Mouse (Mus musculus): ENCODE results near the gene Osbpl7.
A peak's percentile ranks its signal among the peaks of the same experiment; 100 is the strongest.

Gene Osbpl7

DNA sequence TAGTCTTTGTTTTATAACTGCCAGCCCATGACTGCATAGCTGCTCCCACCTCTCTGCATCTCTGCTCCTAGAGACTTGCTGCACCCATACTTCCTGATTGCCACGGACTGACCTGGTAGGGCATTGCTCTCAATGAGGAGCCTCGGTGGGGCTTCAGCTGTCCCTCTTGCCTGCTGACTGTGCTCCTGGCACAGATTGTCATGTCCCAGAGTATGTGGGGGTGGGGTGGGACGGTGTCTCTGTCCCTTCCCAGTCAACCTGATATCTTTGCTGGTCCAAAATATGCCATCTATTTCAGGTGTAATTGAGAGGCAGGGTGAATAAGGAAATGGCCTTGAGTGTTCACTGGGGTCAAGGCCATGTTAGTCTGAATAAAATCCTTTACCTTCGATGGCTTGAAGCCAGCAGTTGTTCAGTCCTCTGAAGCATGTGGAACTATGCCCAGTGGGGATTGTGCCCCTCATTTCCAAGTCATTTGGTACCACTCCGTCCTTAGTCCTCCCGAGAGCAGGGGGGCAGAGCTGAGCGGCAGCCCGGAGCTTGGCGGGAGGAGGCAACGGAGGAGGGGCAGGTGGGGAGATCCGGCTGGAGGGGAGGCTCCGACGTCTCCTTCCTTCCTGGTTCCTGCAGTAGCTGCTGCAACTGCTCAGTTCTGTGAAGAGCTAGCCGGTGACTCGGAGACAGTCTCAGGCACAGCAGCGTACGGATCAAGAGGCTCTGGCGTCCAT lies at the start of gene Osbpl7:
Osbpl7 (plus strand) TSS at position 413 of the 728 bp plus-strand sequence.
- DNase-seq (ENCODE audit: low read depth, low spot score) = peak; percentile 83

DNA sequence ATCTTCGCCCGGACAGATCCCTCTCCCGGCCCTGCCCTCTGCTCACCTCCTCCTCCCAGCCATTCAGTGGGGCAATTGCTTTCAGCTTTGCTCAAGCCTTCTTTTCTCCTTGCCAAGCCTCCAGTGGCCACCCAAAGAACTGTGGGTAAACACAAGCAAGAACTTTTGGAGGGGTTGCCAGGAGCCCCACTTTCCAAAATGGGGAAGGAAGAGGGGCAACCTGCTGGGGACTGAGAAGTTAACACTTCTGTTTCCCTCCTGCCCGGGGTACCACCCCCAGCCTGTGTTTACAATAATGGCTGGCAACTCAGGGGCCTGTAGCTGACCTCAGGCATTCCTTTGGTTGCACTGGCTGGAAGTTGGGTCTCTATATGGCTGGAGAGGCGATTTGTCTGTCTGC lies 47.3 kb upstream of the Osbpl7 start:
- DNase-seq (ENCODE audit: low read depth, low spot score) = no peak

DNA sequence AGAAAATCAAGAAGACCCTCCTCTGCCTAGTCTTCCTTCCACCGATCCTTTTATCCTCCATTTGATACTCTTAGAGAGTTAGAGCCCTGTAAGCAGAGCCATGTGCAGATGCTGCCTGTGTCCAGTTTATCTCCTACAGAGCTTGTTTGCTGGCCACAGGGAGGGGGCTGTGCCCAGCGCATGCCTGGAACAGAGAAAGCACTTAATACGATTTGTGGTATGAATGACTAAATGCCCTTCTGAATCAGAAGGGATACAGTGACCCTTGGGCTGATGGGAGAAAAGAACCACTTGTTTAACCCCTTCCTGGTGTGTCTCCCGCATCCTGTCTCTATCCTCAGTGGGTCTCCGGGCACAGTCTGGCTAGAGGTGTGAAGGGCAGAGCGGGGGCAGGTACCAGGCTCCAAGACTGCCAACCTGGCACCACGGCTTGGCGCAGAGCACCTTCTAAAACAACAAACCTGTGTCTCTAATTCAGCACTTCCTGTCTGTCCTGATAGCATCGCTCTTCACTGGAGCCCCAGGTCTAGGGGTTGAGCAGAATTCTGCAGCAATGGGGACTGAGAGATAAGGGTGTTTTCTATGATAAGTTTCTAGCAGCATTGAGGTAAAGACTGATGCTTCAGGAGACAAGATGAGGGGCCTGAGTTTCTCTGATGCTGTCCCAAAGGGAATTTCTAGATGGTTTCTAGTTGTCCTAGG lies 43.2 kb upstream of the Osbpl7 start:
- DNase-seq (ENCODE audit: low read depth, low spot score) = peak; percentile 74

DNA sequence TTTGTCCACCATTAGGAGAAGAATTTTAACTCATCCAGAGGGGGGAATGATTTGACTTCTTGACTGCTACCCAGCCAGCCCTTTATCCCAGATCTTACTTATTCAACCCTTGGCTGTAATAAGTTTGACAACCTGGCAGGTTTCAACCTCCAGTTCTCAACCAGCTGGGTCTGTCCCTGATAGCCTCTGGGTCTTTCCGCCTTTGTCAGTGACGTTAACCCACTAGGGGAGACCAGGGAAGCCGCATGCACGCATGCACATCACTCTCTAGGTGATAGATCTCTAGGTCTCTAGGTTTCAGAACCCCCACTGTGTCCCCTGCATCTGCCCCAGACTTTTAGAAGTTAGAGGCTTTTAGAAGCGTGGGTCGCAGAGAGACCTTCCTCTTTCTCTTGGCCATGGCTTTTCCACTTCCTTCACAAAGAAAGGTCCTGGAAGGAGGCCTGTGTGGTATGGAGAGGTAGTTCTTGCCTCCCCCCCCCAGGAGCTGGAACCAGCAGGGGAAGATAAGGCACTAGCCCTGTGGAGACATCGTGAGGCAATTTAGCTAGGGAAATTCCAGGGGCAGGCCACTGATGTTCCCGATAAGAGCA lies 41.1 kb upstream of the Osbpl7 start:
- DNase-seq (ENCODE audit: low read depth, low spot score) = no peak

DNA sequence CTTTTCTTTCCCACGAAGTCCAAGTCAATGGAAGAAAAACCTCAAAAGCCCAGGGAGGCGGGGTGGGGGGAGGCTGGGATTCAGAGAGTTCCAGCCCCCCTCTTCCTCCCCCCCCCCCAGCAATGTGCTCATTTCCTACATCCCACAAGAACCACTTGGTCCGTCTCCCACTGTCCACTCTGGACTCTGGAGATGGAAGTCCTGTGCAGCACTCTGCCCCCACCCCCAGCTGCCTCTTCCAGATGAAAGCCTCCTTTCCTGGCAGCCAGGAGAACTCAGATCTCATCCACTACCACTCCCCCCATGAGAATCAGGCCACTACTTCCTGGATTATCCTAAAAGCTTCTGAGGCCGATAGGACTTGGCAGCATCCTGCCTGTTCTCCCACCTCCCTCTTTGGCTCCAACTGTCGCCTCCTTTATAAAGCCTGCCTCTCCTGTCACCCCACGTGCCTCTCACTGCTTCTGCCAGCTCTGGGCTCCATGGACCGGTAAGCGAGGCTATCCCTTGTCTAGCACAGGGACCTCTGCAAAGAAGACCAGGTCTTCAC lies 37.2 kb upstream of the Osbpl7 start, which contains the start of gene Sp6:
Sp6 (plus strand) TSS at position 274 of the 550 bp plus-strand sequence.
- no peak for DNase-seq (ENCODE audit: low read depth, low spot score)

DNA sequence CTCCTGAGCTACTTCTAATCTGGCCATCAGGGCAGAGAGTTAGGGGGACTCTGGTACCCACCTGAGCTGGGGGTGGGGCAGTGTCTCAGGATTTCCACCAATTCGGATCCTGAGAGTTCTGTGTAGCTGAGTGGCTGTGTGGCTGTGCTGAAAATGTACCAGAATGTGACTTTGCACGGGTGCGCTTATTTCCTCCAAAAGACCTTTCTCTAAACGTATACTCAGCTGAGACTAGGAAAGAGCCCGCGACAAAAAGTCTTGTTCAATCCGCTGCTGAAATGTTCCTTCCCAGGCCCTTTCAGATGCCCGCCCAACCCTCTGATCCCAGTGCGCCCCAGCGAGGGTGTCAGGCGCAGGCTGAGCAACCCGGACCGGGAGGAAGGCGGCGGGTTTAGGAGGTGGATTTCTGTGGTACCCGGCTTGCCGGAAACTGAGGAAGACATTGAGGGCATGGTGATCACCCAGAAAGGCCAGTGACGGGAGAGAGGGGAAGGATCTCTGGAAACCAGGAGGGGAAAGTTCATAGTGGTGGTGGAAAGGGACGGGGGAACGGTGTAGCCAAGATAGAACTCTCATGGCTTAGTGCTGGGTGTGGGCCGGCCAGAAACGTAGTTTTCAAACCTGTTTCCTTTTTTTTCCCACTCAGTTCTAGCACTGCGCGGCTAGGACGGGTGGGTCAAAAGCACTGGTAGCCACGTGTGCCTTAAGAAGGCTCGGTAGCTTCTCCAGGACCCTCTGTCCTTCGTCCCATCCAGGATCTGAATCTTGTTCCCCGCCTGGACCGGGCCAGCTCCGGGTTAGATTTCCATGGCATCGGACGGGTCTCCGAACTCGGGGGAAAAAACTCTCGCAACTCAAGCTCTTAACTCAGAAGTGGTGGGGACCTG lies 32.5 kb upstream of the Osbpl7 start:
- DNase-seq (ENCODE audit: low read depth, low spot score) = peak; percentile 36

DNA sequence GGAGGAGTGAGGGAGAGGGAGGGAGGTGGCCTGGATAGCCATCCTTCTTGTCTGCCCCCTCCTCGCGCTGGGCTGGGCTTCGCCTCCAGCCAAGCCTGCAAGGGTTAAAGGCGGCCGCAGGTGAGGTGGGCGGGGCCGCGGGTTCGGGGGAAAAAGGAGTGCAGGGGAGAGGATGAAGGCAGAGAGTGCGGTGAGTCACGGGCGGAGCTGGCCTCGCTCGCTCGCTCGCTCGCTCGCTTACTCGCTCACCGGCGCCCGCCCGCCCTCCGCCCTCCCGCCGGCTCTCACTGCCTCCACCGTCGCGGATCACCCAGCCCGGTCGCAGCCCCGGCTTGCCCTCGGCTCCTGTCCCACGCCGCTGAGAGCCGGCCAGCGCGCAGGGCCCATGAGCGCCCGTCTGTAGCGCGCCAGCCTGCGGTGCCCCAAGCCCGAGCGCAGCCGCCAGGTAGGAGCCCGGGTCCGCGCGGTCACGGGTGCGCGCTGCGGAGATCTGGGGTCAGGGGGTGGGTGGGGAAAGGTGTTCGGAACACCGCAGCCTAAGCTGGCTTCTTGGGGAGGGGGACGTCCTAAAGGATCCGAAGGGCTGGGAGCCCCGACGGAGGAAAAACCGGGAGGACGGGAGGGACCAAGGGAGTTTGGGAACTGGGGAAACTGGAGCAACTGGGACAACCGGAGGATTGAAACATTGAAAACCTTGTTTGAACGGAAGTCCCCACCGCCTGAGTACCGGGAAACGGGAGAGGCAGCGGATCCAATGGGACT lies 31.7 kb upstream of the Osbpl7 start:
- DNase-seq (ENCODE audit: low read depth, low spot score) = peak; percentile 78

DNA sequence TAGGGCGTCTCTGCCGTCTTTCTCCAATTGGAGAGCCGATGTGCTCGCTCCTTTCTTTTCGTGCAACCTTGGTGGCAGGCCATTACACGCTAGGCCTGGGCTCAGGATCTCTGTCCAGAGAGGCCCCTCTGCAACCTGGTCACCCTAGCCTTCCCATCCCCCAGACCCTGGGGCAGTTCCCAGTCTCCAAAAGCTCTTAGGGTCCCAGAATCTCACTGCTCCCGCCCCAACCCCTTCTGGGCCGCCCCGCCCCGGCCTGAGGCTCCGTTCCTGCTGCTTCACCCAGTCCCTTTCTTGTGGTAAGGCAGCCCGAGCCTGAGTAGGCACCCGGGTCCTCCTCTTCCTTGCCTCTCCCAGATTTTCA lies 31.1 kb upstream of the Osbpl7 start:
- peak; percentile 31 for DNase-seq (ENCODE audit: low read depth, low spot score)

DNA sequence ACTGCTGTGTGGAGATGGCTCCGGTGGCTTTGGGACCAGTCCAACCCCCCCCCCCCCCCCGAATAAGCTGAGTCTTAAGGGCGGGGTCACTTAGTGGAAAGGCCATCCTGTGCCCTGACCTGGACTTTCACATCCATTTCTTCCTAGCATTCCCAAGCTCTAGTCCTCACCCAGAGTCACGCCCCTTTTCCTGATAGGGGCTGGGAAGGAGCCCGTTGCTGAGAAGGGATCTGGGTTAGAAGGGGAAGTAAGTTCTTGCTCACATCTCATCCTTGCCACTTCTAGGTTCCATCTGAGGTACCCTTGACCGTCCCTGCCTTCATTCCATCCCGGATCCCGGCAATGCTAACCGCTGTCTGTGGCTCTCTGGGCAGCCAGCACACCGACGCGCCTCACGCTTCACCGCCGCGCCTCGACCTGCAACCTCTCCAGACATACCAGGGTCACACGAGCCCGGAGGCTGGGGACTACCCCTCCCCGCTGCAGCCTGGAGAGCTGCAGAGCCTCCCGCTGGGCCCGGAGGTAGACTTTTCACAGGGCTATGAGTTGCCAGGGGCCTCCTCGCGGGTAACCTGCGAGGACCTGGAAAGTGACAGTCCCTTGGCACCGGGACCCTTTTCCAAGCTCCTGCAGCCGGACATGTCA lies 29.2 kb upstream of the Osbpl7 start:
- peak; percentile 57 for DNase-seq (ENCODE audit: low read depth, low spot score)

DNA sequence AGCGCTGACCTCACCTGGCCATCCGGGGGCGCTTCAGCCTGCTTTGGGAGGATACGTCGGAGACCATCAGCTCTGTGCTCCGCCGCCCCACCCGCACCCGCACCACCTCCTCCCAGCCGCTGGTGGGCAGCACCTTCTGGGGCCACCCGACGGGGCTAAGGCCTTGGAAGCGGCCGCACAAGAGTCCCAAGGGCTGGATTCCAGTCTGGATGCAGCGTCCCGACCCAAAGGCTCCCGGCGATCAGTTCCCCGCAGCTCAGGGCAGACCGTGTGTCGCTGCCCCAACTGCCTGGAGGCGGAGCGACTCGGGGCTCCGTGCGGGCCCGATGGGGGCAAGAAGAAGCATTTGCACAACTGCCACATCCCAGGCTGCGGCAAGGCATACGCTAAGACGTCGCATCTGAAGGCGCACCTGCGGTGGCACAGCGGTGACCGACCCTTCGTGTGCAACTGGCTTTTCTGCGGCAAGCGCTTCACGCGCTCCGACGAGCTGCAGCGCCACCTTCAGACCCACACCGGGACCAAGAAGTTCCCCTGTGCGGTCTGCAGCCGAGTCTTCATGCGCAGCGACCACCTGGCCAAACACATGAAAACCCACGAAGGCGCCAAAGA lies 28.4 kb upstream of the Osbpl7 start:
- peak; percentile 92 for DNase-seq (ENCODE audit: low read depth, low spot score)

DNA sequence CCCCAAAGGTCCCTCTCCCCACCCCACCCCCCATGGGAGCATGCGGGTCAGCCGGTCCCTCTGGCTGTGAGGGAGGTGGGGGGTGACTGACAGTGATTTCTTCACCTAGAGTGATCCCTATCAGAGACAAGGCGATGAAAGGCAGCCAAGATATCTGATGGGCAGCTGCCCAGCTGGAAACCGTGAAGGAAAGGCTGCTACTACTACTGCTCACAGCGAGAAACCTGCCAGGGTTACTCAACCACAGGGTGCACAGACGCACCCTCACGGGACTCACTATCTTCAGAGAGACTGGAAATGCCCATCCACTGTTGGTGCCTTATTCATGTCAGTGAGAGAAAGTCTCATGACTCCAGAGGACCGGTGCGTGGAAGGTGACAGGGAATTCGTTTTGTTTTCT lies 25.5 kb upstream of the Osbpl7 start:
- DNase-seq (ENCODE audit: low read depth, low spot score) = no peak

DNA sequence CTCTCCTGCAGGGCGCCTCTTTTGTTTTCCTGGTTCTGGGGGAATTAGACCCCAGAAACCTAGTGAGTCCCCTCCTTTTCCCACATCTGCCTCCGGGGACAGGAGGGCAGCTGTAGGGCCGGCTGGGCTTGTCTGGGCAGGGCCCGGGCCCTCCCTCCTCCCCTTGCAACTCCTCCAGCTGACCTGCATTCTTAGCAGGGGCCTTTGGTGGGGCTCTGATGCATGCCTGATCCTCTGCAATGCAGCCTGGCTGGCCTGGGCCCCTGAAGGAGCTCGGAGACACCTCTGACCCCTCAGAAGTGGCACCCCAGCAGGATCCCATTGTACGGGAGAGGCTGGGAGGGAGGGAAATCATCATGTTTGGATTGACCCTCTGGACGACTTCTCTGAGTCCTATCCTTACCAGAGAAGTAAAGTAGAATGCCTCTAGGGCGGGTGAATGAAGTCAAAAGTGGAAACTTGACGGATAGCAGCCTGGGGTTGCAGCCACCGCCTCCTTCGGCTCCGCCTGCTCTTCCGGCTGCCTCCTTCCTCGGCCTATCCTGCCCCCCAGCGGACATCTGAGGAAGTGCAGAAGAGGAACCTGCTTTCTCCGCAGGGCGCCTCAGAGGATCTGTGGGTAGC lies 24.6 kb upstream of the Osbpl7 start:
- peak; percentile 95 for DNase-seq (ENCODE audit: low read depth, low spot score)

DNA sequence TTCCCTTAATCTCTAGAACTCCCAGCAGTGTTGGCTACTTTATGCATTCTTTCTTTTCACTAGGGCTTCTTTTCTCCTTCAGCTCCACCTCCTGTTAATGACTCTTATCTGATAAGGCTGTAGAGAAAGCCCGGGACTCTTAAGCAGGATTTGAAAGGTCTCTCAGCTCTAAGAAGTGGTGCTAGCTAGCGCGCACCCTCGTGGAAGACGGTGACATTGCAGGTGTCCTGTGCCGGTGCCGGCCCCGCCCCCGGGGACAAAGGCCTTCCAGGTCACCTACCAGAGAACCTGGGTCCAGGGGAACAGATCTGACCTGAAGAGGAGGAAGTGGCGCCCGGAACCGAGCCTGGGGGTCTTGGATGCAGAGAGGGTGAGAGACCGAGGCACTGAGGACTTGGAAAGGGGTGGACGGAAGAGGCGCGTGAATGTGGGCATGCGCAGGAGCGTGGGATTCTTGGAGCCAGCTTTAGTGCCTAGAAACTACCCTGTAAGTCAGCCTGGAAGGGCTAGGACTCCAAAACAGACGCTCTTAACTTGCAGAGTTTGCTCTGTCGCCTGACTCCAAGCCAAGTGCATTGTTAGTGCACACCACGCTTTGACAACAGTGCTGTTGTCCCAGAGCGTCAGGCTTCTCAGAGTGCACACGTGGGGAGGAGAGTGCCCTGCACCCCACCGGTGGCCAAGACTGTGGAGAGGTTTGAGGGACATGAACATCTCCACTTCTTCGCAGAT lies 20.6 kb upstream of the Osbpl7 start, which contains the start of gene Scrn2:
Scrn2 (plus strand) TSS at position 253 of the 732 bp plus-strand sequence.
- peak; percentile 91 for DNase-seq (ENCODE audit: low read depth, low spot score)

DNA sequence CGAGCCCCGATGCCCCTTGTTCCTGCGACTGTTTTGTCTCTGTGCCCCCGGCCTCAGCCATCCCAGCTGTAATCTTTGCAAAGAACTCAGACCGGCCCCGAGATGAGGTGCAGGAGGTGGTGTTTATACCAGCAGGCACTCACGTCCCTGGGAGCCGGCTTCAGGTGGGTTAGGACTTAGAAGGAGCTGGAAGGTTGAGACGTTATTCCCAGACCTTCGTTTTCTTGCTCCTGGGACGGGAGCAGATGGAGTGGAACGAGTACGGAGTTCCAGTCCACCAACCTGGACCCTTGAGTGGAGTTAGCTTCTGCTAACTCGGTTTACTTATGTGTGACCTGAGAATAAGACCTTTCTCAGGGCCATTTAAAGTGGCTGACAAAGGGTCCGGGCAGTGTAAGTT lies 20.0 kb upstream of the Osbpl7 start:
- DNase-seq (ENCODE audit: low read depth, low spot score) = no peak

DNA sequence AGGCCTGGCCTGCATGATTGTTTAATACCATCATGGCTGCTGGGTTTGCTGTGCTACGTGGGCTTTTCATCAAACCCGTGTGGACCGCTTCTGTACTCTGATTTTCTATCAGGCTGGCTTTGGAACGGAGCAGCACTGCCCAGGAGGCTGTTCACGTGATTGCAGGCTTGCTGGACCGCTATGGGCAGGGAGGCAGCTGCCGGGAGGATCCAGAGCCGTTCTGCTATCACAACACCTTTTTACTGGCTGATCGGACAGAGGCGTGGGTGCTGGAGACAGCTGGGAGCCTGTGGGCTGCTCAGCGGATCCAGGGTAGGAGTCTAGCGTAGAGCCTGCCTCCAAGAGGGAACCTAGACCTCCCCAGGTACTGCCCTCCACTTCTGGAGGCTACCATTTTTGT lies 18.5 kb upstream of the Osbpl7 start:
- DNase-seq (ENCODE audit: low read depth, low spot score) = no peak

DNA sequence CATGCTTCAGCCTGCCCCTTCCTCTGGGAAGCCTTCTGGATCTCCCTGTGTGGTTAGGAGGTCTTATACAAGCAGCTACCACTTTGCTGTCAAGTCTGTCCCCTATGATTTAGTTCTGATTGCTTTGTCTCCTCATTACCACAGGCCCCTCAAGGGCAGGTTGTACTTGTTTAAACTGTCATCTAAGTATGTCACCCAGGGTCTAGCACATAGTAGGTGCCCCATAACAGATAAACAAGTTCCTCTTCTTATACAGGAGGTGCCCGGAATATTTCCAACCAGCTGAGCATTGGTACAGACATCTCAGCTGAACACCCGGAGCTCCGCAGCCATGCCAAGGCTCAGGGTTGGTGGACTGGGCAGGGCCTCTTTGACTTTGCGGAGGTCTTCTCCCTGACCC lies 17.9 kb upstream of the Osbpl7 start:
- DNase-seq (ENCODE audit: low read depth, low spot score) = no peak

DNA sequence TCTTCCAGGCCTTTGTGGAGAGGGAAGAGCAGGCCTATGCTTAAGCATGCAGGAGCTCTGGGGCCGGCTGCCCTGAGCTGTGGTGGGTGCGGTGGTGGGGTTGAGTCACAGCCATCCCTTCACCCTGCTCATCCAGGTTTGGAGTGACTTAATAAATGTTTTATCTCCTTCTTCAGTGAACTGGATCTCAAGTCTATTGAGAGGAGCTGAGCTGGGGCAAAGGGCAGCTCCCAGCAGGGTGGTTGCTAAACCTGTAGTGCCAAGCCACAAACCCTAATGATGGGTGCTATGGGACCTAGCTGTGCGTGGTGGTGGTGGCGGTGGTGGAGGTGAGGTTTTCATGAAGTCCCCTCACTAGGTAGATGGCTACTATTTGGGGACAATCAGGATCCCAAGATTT lies 16.6 kb upstream of the Osbpl7 start:
- DNase-seq (ENCODE audit: low read depth, low spot score) = no peak

DNA sequence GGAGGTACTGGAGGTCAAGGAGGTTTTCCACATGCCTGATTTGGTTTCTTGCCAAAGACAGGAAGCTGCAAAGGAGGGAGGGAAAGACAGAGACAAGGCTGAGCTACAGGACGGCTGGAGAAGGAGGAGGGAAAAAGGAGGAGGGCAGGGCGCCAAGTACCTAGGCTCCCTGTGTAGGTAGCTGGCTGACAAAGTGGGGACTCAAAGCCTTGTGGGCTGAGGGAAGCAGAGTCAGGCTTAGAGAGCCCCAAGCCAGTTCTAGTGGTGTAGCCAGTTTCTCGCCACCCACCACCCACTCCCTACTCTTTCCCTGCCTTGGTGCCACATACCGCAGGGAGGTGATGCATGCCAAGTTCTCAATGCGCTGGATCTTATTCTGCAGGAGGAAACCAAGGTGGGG lies 14.3 kb upstream of the Osbpl7 start:
- no peak for DNase-seq (ENCODE audit: low read depth, low spot score)

DNA sequence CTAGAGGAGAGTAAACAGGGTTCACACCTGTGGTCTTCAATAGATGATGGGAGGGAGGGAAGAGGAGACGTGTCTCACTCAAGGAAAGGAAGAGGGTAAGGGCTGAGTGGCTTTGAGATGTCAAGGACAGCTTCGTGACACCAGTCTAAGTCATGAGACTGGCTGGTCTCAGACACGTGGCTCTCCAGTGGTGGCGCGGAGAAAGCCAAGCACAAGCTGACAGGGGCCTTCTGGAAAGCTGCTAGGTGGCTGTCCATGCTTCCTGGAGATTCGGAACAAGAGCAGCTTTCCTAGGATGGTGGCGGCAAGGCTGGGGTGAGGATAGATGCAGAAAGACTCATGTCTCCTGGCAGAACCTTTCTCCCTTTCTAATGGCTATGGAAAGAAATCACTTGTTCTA lies 11.5 kb upstream of the Osbpl7 start:
- DNase-seq (ENCODE audit: low read depth, low spot score) = no peak
